Mouse (Mus musculus): ENCODE results near the gene Atrip.

- TF ChIP-seq CTCF (IDR thresholded peaks at IDR 0.05; ENCODE audit: extremely low read depth, insufficient read length, insufficient replicate concordance, low read depth, low read length), result no peak
- TF ChIP-seq POLR2A (IDR thresholded peaks at IDR 0.05; ENCODE audit: low read depth, low read length), result no peak
Measured at GRCm38 (mm10) chr9:109105011-109105410, 31.1 kb upstream of the Atrip start.
